Mouse (Mus musculus) c-Kit-positive CD71-positive TER-119-negative erythroid progenitor cells, embryonic 14.5 days (primary cell): ENCODE measurements around the gene Lrrc43.

ENCODE experiments used
- DNase-seq: peaks from one replicate; pipeline ENCODE4 v3.0.0-alpha.2; 2013; ENCODE audit warnings: low read depth

The Lrrc43 gene

GRCm38 (mm10) chr5:123520666-123521065 lies 31.6 kb downstream of the Lrrc43 start:
- no peak for DNase-seq

- DNase-seq = no peak
These were observed 32.5 kb downstream of the Lrrc43 start for GRCm38 (mm10) chr5:123521621-123522020.

- no peak for DNase-seq
These were observed 33.1 kb downstream of the Lrrc43 start for GRCm38 (mm10) chr5:123522166-123522565.

GRCm38 (mm10) chr5:123523692-123524392 lies 34.7 kb downstream of the Lrrc43 start, which contains the start of gene Diablo:
Diablo (minus strand) TSS chr5:123524176.
- DNase-seq = peak; percentile 96

GRCm38 (mm10) chr5:123524393-123524750 lies 35.3 kb downstream of the Lrrc43 start:
- peak; percentile 69 for DNase-seq

GRCm38 (mm10) chr5:123525281-123525680 lies 36.2 kb downstream of the Lrrc43 start, which contains the start of gene Gm49027:
Gm49027 (minus strand) TSS chr5:123525488.
- DNase-seq = no peak

GRCm38 (mm10) chr5:123525916-123526495 lies 36.9 kb downstream of the Lrrc43 start:
- no peak for DNase-seq

GRCm38 (mm10) chr5:123528641-123529040 lies 39.5 kb downstream of the Lrrc43 start:
- no peak for DNase-seq

- DNase-seq = no peak
These were observed 41.0 kb downstream of the Lrrc43 start for GRCm38 (mm10) chr5:123530056-123530455.

- DNase-seq = no peak
These were observed 44.7 kb downstream of the Lrrc43 start for GRCm38 (mm10) chr5:123533801-123534200.

- peak; percentile 22 for DNase-seq
These were observed 66.6 kb downstream of the Lrrc43 start for GRCm38 (mm10) chr5:123555693-123556092.

GRCm38 (mm10) chr5:123556451-123556850 lies 67.3 kb downstream of the Lrrc43 start:
- DNase-seq = no peak
